9 mouse cellular contexts compared by ENCODE assay signal in the genomic region with DNA sequence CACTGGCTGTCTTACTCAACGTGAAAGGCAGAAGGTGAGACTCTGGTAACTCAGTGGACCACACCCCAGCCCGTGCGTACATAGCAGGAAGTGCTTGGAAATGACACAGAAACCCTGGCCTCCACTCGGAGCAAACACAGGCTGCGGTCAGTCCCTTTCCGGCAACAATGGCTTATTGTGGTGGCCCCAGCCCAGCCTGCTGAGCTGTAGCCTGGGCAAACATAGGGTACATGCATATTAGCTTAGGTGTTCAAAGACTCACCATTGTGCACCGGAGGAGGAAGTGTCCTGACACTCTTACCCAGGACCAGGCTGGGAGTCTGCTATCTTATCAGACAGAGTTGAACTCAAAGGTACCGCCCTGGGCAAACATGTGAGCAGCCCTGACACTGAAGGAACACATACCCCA. TPM values are rescaled to one million over a fixed set of nuclear protein-coding genes. Genes with fewer than 3 reads are reported as not detected.
DNase-seq lines count a peak whose midpoint lies in the region; ATAC-seq and TF ChIP-seq lines count a peak whose summit lies in the region.
"Had no signal": no experiment of that assay in that cellular context is flagged by ENCODE, and none has a peak within 500 bp of the region (broad histone marks: within the 10 kb centered on the region; RNA-seq: fewer than 3 reads in every experiment).

No protein-coding gene starts in this region.

- ATAC-seq in inflammation-experienced regulatory T-cells, adult 6 months: peak; percentile 30
- peak; percentile 2; the same call in 1 of the 2 replicates for ATAC-seq in lung, postnatal 0 days

- no peak for TF ChIP-seq EP300 in lung, postnatal 0 days (IDR thresholded peaks at IDR 0.05)

- H3K27ac ChIP-seq in lung, postnatal 0 days (ENCODE audit: low read length): peak overlapping the region; percentile 21

- H3K4me2 ChIP-seq in lung, postnatal 0 days (replicated peaks; ENCODE audit: low read depth, low read length): 0 out of 2 replicates have a peak overlapping the region, but pooled peaks have one; percentile 2

- peak; percentile 51 to 53 for DNase-seq in urinary bladder, adult 18-20 months (ENCODE audit: low spot score in 2 of 2)
- DNase-seq in urinary bladder, postnatal 4 days (ENCODE audit: low spot score in 2 of 2): no peak
- DNase-seq in lung, postnatal 0 days (ENCODE audit: low spot score): peak; percentile 81
- DNase-seq in urinary bladder, postnatal 36 days (ENCODE audit: low spot score in 2 of 2): peak; percentile 36 to 60
- no peak for DNase-seq in adrenal gland, postnatal 36 days
- DNase-seq in cerebellum, postnatal 4 days (ENCODE audit: low spot score in 2 of 2): no peak

- H3K36me3 ChIP-seq in lung, postnatal 0 days (ENCODE audit: insufficient read depth, low read length): no peaks in the 10 kb centered on the region

- no peaks in the 10 kb centered on the region for H3K27me3 ChIP-seq in lung, postnatal 0 days (replicated peaks; ENCODE audit: insufficient read depth, low read length)

- H3K4me3 ChIP-seq in lung, postnatal 0 days (ENCODE audit: low read depth, low read length): no peak overlapping the region

- no peaks in the 10 kb centered on the region for H3K9me3 ChIP-seq in lung, postnatal 0 days (ENCODE audit: low read length)

- peaks cover 18% of the 10 kb centered on the region; the same call in 1 of the 2 replicates for H3K4me1 ChIP-seq in lung, postnatal 0 days (ENCODE audit: insufficient read depth, low read depth, low read length)

- H3K9ac ChIP-seq in lung, postnatal 0 days (replicated peaks; ENCODE audit: low read depth): no peak overlapping the region

- WGBS in lung, postnatal 0 days: 23% methylated on average over 8 of the region's 8 CpGs

- no peak for TF ChIP-seq CTCF in lung, postnatal 0 days (IDR thresholded peaks at IDR 0.05)

RNA-seq across cellular contexts. Expression of gene Cables2, which starts 3.6 kb away (rescaled TPM):
- polyA plus RNA-seq in inflammation-experienced regulatory T-cells, adult 6 months (2017; shearing (Covaris generic)): 1 to 10 TPM; 6.7 to 8.0 (median 7.7) TPM
- 15.5 and 16.1 TPM in 2 replicates for polyA plus RNA-seq in lung, postnatal 0 days (2015; fragmentation: Nextera tagmentation; extraction: Ambion mirVana)
- 10 to 100 TPM; 14.0 to 14.2 TPM for total RNA-seq in adrenal gland, postnatal 36 days (2021)

RNA-seq across cellular contexts. Expression of gene Rbbp8nl, which starts 12.8 kb away (rescaled TPM):
- polyA plus RNA-seq in inflammation-experienced regulatory T-cells, adult 6 months (2017; shearing (Covaris generic)): not detected
- polyA plus RNA-seq in lung, postnatal 0 days (2015; fragmentation: Nextera tagmentation; extraction: Ambion mirVana): 0.20 and 0.46 TPM in 2 replicates
- total RNA-seq in adrenal gland, postnatal 36 days (2021): not detected
- total RNA-seq: midbrain, postnatal 0 days had no signal
- polyA plus RNA-seq: midbrain, postnatal 0 days; testis, adult 2 months had no signal

RNA-seq across cellular contexts. Expression of gene Rps21, which starts 19.7 kb away (rescaled TPM):
- polyA plus RNA-seq in inflammation-experienced regulatory T-cells, adult 6 months (2017; shearing (Covaris generic)): 1,000 to 10,000 TPM; 1,053 to 1,596 (median 1,304) TPM
- polyA plus RNA-seq in lung, postnatal 0 days (2015; fragmentation: Nextera tagmentation; extraction: Ambion mirVana): 418 and 453 TPM in 2 replicates
- 100 to 1,000 TPM; 736 to 838 TPM for total RNA-seq in adrenal gland, postnatal 36 days (2021)

RNA-seq across cellular contexts. Expression of gene Lama5, which starts 51.2 kb away (rescaled TPM):
- polyA plus RNA-seq in inflammation-experienced regulatory T-cells, adult 6 months (2017; shearing (Covaris generic)): under 1 TPM in 2 of 3 experiments, not detected in 1; 0.33 to 0.40 TPM
- polyA plus RNA-seq in lung, postnatal 0 days (2015; fragmentation: Nextera tagmentation; extraction: Ambion mirVana): 83.7 and 85.3 TPM in 2 replicates
- total RNA-seq in adrenal gland, postnatal 36 days (2021): 10 to 100 TPM; 25.7 to 74.5 TPM

RNA-seq across cellular contexts. Expression of gene Gata5, which starts 57.6 kb away (rescaled TPM):
- polyA plus RNA-seq in inflammation-experienced regulatory T-cells, adult 6 months (2017; shearing (Covaris generic)): not detected
- 10.4 and 11.4 TPM in 2 replicates for polyA plus RNA-seq in lung, postnatal 0 days (2015; fragmentation: Nextera tagmentation; extraction: Ambion mirVana)
- under 1 TPM in 1 of 2 experiments, not detected in 1; 0.10 TPM for total RNA-seq in adrenal gland, postnatal 36 days (2021)
- total RNA-seq: midbrain, postnatal 0 days had no signal
- polyA plus RNA-seq: midbrain, postnatal 0 days had no signal

Comparison
In these comparisons a context has a peak if more than half of its experiments do, and no peak if none do; other contexts are left out.
1. DNase-seq: peak in urinary bladder, adult 18-20 months (2 of 2), lung, postnatal 0 days (single experiment) and urinary bladder, postnatal 36 days (2 of 2); none in urinary bladder, postnatal 4 days (0 of 2), adrenal gland, postnatal 36 days (0 of 2) and cerebellum, postnatal 4 days (0 of 2).